Mouse (Mus musculus) regulatory T cell (primary cell): ENCODE measurements around the gene Il2rb.

Experiments
- in situ Hi-C: fragments of 300-600 bp; cut with MboI, MseI; formaldehyde crosslinking; loops from one replicate; pipeline ENCODE4 v1.15.1; 2025; ENCODE audit warnings: high pct_unique_total_duplicates

Il2rb gene

GRCm38 (mm10) chr15:78449131-78449530, 45.9 kb downstream of the Il2rb start:
- in situ Hi-C loops: loop anchor here (5.0 to 10.0 kb wide), 2 partner anchors 88 to 296 kb away; no protein-coding TSS in a partner anchor

GRCm38 (mm10) chr15:78447746-78448535, 47.1 kb downstream of the Il2rb start:
- in situ Hi-C loops: loop anchor here (5.0 to 10.0 kb wide), 2 partner anchors 89 to 297 kb away; no protein-coding TSS in a partner anchor

GRCm38 (mm10) chr15:78447121-78447520, 48.0 kb downstream of the Il2rb start:
- in situ Hi-C loops: loop anchor here (5.0 to 10.0 kb wide), 2 partner anchors 90 to 298 kb away; no protein-coding TSS in a partner anchor

- in situ Hi-C loops: loop anchor here (10.0 kb wide), 1 partner anchor 301 kb away; no protein-coding TSS in a partner anchor
These were observed 51.2 kb downstream of the Il2rb start for GRCm38 (mm10) chr15:78443857-78444256.

GRCm38 (mm10) chr15:78442231-78442630, 52.8 kb downstream of the Il2rb start:
- in situ Hi-C loops: loop anchor here (10.0 kb wide), 1 partner anchor 303 kb away; no protein-coding TSS in a partner anchor

GRCm38 (mm10) chr15:78438973-78439372, 56.1 kb downstream of the Il2rb start:
- in situ Hi-C loops: no loop called here

- in situ Hi-C loops: no loop called here
These were observed 56.6 kb downstream of the Il2rb start for GRCm38 (mm10) chr15:78438505-78438904.

GRCm38 (mm10) chr15:78438018-78438394, 57.1 kb downstream of the Il2rb start:
- in situ Hi-C loops: no loop called here

GRCm38 (mm10) chr15:78437237-78438017, 57.6 kb downstream of the Il2rb start:
- in situ Hi-C loops: no loop called here

GRCm38 (mm10) chr15:78436380-78437192, 58.5 kb downstream of the Il2rb start:
- in situ Hi-C loops: no loop called here

- in situ Hi-C loops: no loop called here
These were observed 59.4 kb downstream of the Il2rb start for GRCm38 (mm10) chr15:78435681-78436080.

- in situ Hi-C loops: no loop called here
These were observed 60.1 kb downstream of the Il2rb start for GRCm38 (mm10) chr15:78434896-78435520.

GRCm38 (mm10) chr15:78431541-78432121, 63.4 kb downstream of the Il2rb start:
- in situ Hi-C loops: no loop called here

GRCm38 (mm10) chr15:78430874-78431273, 64.2 kb downstream of the Il2rb start:
- in situ Hi-C loops: no loop called here

GRCm38 (mm10) chr15:78429871-78430622, 65.0 kb downstream of the Il2rb start:
- in situ Hi-C loops: no loop called here
